Mouse (Mus musculus) small intestine, adult 2 months (tissue): ENCODE data around the gene Tmpo. TPM values are rescaled to one million over a fixed set of nuclear protein-coding genes. Genes with fewer than 3 reads are reported as not detected.

ENCODE experiments used
- H3K27ac ChIP-seq: fragments of 200-500 bp; 2 replicates; pipeline ENCODE4 v1.5.1; 2012; ENCODE audit warnings: low read depth, low read length, control low read depth, inconsistent platforms; ENCODE audit not compliant: insufficient read depth
- H3K27me3 ChIP-seq: fragments of 200-500 bp; 2 replicates; pipeline ENCODE4 v1.6.1; 2012; ENCODE audit warnings: mild to moderate bottlenecking, moderate library complexity, low read length, inconsistent platforms; ENCODE audit not compliant: control insufficient read depth, insufficient read depth
- H3K36me3 ChIP-seq: fragments of 200-500 bp; 2 replicates; pipeline ENCODE4 v1.6.1; 2012; ENCODE audit warnings: mild to moderate bottlenecking, low read length, control low read depth, inconsistent platforms; ENCODE audit not compliant: control insufficient read depth, insufficient read depth
- H3K4me1 ChIP-seq: fragments of 200-500 bp; 2 replicates; pipeline ENCODE4 v1.6.1; 2012; ENCODE audit warnings: low read length, inconsistent platforms, mixed read lengths; ENCODE audit not compliant: control insufficient read depth, insufficient read depth, insufficient read length
- H3K4me3 ChIP-seq: fragments of 200-500 bp; 2 replicates; pipeline ENCODE4 v1.5.1; 2012; ENCODE audit warnings: low read depth, mild to moderate bottlenecking, control low read depth, inconsistent platforms, low read length, moderate library complexity
- CTCF ChIP-seq: fragments of 200-500 bp; IDR thresholded peaks from 2 replicates; pipeline ENCODE4 v1.5.1; 2012; ENCODE audit warnings: low read depth, mild to moderate bottlenecking, control low read depth, inconsistent platforms, low read length, moderate library complexity, mixed read lengths; ENCODE audit not compliant: insufficient replicate concordance, insufficient read length; ENCODE audit errors: extremely low read depth
- POLR2A ChIP-seq: fragments of 200-500 bp; IDR thresholded peaks from 2 replicates; pipeline ENCODE4 v1.6.1; 2012; ENCODE audit warnings: low read depth, mild to moderate bottlenecking, control low read depth, inconsistent platforms, low read length, moderate library complexity
- WGBS: fragments of 180-500 bp; shearing (Covaris S2); methylation state at CpG from one replicate; pipeline ENCODE4 v1.1.7; 2018; 5-methylcytosine and 5-hydroxymethylcytosine counted together
- polyA plus RNA-seq: library from polyadenylated mRNA; depleted of rRNA; stranded (reverse); fragments of >200 nt; gene quantifications from 2 replicates; pipeline ENCODE4 v1.2.3, GENCODE M21; 2012; rRNA removed

The Tmpo gene
- polyA plus RNA-seq, 1 experiment: 29.0 TPM

- whole genome bisulfite sequencing: 93% methylated on average over 3 of the region's 3 CpGs
- no peak for TF ChIP-seq POLR2A
- no peak for TF ChIP-seq CTCF
- Histone ChIP-seq H3K4me1 (no peaks in the 10 kb centered on the region), H3K36me3 (peaks cover 3% of the 10 kb centered on the region; the same call in 1 of the 2 replicates), H3K27ac (no peak overlapping the region), H3K27me3 (no peaks in the 10 kb centered on the region), H3K4me3 (no peak overlapping the region)
Measured at GRCm38 (mm10) chr10:91105981-91106380, 75.1 kb downstream of the Tmpo start.

DNA sequence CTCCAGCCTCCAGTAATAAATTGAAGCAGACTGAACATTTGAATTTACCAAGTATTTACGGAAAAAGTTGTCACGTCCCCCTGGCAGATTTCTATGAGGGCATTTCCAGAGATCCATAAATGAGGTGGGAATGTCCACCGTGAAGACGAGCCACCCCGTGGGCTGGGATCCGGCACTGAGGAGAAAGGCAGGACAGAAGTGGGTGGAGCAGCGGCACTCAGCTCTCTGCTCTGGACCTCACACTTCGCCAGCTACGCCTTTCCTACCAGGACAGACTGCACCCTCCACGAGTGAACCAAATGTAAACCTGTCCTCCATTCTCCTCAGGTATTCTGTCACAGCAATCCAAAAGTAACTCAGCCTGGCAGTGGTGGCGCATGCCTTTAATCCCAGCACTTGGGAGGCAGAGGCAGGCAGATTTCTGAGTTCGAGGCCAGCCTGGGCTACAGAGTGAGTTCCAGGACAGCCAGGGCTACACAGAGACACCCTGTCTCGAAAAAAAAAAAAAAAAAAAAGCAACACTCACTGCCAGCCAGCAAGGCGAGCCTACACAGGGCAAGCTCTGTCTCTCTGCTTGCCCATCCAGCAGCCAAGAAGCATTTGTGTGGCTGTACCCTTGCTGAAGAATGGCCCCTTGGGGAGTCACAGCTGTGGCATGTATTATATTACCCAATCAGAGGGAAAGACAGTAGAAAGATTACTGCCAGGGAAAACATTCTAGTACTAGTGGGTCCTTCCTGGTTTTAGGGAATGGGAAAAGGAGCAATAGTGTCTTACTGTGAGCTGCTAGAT, 78.1 kb downstream of the Tmpo start:
- no peaks in the 10 kb centered on the region for H3K27me3 ChIP-seq
- H3K4me3 ChIP-seq: no peak overlapping the region
- H3K36me3 ChIP-seq: peaks cover 3% of the 10 kb centered on the region
- H3K4me1 ChIP-seq: no peaks in the 10 kb centered on the region
- WGBS: 93% methylated on average over 14 of the region's 14 CpGs
- no peak for TF ChIP-seq POLR2A
- no peak for TF ChIP-seq CTCF
- no peak overlapping the region for H3K27ac ChIP-seq

DNA sequence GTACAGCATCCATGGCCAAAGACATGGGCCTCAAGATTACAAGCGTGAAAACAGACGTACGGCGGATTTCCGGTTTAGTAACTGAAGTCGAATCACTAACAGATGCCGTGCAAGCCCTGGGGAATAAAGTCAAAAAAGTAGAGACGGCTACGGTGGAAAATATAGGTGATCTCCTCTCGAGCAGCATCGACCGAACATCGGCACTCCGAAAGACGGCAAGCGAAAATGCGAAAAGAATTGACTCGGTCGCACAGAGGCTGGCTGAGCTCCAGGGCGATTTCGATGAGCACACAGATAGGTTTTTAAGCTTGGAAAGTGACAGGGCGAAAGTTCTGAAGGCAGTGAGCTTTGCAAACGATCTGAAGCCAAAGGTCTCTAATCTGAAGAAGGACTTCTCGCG, 79.2 kb downstream of the Tmpo start:
- TF ChIP-seq CTCF (no peak), POLR2A (no peak)
- 94% methylated on average over 25 of the region's 25 CpGs for WGBS
- no peaks in the 10 kb centered on the region for H3K4me1 ChIP-seq
- H3K27ac ChIP-seq: no peak overlapping the region
- peaks cover 3% of the 10 kb centered on the region for H3K36me3 ChIP-seq
- no peaks in the 10 kb centered on the region for H3K27me3 ChIP-seq
- H3K4me3 ChIP-seq: no peak overlapping the region

- Histone ChIP-seq H3K36me3 (peaks cover 3% of the 10 kb centered on the region), H3K4me1 (no peaks in the 10 kb centered on the region), H3K27me3 (no peaks in the 10 kb centered on the region), H3K27ac (no peak overlapping the region), H3K4me3 (no peak overlapping the region)
- TF ChIP-seq POLR2A (no peak), CTCF (no peak)
- WGBS: 97% methylated on average over 1 of the region's 1 CpGs
Measured at GRCm38 (mm10) chr10:91100101-91100500, 81.0 kb downstream of the Tmpo start.

DNA sequence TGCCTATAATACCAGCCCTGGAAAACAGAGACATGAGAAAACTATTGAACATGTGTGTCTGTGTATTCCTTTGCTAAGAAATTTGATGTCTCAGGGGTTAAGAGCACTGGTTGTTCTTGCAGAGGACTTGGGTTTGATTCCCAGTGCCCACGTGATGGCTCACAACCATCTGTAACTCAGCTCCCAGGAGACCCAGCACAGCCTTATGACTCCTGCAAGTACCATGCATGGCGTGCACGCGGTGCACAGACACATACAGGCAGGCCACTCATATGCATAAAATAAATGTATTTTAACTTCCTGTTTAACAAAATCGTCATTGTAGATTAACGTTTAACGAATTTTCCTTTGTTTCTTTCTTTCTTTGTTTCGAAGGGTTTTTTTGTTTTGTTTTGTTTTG, 83.1 kb downstream of the Tmpo start:
- H3K27me3 ChIP-seq: no peaks in the 10 kb centered on the region
- WGBS: 91% methylated on average over 8 of the region's 8 CpGs
- no peak for TF ChIP-seq CTCF
- H3K4me3 ChIP-seq: no peak overlapping the region
- H3K36me3 ChIP-seq: peaks cover 3% of the 10 kb centered on the region
- no peak overlapping the region for H3K27ac ChIP-seq
- peaks cover 3% of the 10 kb centered on the region; the same call in 1 of the 2 replicates for H3K4me1 ChIP-seq

Other genes starting within 250 kb of the Tmpo start
- gene Apaf1, start 98.5 kb downstream of the Tmpo start, polyA plus RNA-seq: 8.4 and 13.1 TPM in 2 replicates
- gene Ikbip, start 98.4 kb downstream of the Tmpo start, polyA plus RNA-seq: 0.67 and 0.85 TPM in 2 replicates
- gene Slc25a3, start 57.3 kb downstream of the Tmpo start, polyA plus RNA-seq: 486 and 781 TPM in 2 replicates